Mouse (Mus musculus) CD4-positive, CD25-positive, alpha-beta regulatory T cell, adult 2 months (primary cell): ENCODE measurements around the gene Rhot2.

Experiments
- DNase-seq: peaks from one replicate; pipeline ENCODE4 v3.0.0-alpha.2; 2012; ENCODE audit warnings: low read depth, low spot score

Gene Rhot2

GRCm38 (mm10) chr17:25801029-25801428 is 43.6 kb downstream of the Rhot2 start:
- peak; percentile 87 for DNase-seq

GRCm38 (mm10) chr17:25796951-25797369 is 47.7 kb downstream of the Rhot2 start, which contains the start of gene Metrn:
Gene Metrn, minus strand, starts transcription at chr17:25797136.
- peak; percentile 87 for DNase-seq

DNA sequence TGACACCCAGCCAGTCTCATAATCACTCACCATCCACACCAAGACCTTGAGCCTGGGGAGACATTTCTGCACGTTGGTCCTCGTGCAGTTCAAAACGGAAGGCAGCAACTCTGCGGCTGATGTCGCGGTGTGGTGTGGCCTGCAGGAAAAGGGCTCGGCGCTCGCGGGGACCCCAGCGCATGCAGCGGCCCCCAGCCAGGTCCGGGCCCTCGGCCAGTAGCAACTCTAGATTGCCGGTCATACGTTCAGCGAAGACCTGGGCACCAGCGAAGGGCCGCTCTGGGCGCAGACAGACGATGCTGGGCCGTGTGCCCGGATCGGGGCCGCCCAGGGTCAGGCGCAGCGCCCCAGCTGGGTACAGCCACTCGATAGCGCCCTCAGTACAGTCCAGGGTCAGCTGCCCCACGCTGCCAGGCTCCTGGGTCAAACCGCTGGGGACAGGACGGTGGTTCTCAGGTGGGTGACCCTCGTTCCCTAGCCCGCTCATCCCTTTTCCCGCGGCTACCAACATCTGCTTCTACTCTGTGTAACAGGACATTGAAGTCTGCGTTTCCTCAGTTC is 48.4 kb downstream of the Rhot2 start:
- peak; percentile 22 for DNase-seq

- DNase-seq = no peak
These were observed 49.0 kb downstream of the Rhot2 start, which contains the start of gene AC134908.4 for GRCm38 (mm10) chr17:25795609-25796092. Gene AC134908.4, minus strand, starts transcription at chr17:25795659.

DNA sequence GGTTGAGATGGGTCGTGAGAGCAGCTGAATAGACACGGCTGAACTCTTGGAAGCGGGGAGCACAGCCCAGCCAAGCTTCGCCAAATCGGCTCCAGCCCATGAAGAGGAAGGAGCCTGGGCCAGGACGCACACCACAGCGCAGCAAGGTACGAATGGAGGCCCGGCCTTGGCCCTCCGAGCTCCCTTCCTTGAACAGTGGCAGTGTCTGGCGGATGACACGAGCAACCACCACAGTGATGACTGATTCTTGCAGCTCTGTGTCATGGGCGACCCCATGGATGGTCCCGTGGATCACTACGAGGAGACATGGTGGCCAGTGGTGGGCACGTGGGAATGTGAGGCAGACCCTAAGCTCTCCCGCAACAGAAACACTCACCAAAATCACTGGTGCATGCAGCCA is 49.7 kb downstream of the Rhot2 start:
- no peak for DNase-seq

- no peak for DNase-seq
These were observed 50.5 kb downstream of the Rhot2 start for GRCm38 (mm10) chr17:25794197-25794596.

GRCm38 (mm10) chr17:25792615-25793014 is 52.0 kb downstream of the Rhot2 start, which contains the start of gene Fam173a:
Gene Fam173a, minus strand, starts transcription at chr17:25792901.
- peak; percentile 89 for DNase-seq

DNA sequence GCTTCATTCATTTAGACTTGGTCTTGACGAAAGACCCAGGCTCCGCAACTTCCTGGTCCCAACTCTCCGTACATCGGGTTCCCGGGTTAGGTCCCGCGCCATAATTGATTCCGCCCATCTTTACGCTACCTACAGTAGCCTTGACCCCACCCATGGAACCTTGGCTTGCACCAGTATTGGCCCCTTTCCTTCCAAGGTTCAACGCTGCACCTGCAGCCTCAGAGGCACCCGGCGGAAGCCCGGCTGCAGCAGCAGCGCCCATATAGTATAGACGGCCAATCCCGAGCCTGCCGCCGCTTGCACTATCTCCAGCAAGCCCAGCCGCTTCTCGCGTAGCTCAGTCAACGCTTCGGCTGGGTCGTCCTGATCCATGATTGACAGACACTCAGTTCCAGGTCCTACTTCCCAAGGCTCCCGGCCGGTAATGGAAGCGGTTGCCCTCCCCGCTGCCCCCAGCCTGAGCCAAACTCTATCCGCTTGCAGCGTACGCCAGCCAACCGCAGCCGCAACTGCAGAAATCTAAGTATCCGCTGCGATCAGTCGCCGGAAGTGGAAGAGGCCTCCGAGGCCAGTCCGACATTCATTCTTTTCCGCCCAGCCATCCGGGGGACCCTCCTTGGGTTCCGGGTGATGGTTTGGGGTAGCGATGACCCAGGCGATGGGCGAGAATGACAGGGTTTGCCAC is 52.7 kb downstream of the Rhot2 start:
- DNase-seq = peak; percentile 91

DNA sequence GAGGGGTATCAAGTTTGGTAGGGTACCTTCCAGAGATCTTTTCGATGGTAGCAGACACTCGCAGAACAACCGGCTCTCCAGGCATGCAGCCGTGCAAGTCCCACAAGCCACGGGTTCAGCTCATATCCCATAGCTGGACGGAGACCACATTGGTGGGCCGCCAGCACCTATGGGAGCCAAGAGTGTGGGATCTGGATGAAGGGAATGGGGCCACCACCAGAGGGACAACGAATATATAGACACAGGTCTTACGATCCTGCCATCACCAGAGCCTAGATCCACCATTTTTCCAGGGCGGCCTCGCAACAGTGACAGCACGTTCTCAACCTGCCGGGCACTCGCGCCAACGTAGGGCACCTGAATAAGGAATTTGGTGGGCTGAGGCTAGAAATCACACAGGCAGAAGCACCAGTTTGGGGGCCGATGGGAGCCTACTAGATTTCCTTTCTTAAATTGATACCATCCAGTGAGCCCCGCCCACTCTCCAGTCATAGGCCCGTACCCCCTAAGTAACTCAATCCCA is 53.3 kb downstream of the Rhot2 start:
- no peak for DNase-seq
